Mouse (Mus musculus) v-Abl transformed pro-B cells (cell line): ENCODE data around the gene Gm45062.

Source experiments
- in situ Hi-C, 2 experiments: fragments of 400-800 bp; cut with MboI; formaldehyde crosslinking; loops; one replicate each; pipeline ENCODE4 v1.15.1; 2025; ENCODE audit not compliant: unreplicated experiment in 2 of 2

Gene Gm45062

GRCm38 (mm10) chr6:8467667-8468337 lies 208.6 kb downstream of the Gm45062 start:
- in situ Hi-C loops, result no loop called here

GRCm38 (mm10) chr6:8469918-8470317 lies 210.7 kb downstream of the Gm45062 start:
- in situ Hi-C loops, result no loop called here

- in situ Hi-C loops, result no loop called here
These were observed 212.9 kb downstream of the Gm45062 start for GRCm38 (mm10) chr6:8472125-8472524.

- in situ Hi-C loops, result no loop called here
These were observed 213.7 kb downstream of the Gm45062 start for GRCm38 (mm10) chr6:8472915-8473314.

- in situ Hi-C loops, result no loop called here
These were observed 214.2 kb downstream of the Gm45062 start for GRCm38 (mm10) chr6:8473498-8473897.

- in situ Hi-C loops, result no loop called here
These were observed 215.1 kb downstream of the Gm45062 start for GRCm38 (mm10) chr6:8474316-8474715.

GRCm38 (mm10) chr6:8474820-8475219 lies 215.6 kb downstream of the Gm45062 start:
- in situ Hi-C loops, result no loop called here

GRCm38 (mm10) chr6:8479176-8479575 lies 219.9 kb downstream of the Gm45062 start:
- in situ Hi-C loops, result no loop called here

GRCm38 (mm10) chr6:8484437-8485275 lies 225.4 kb downstream of the Gm45062 start:
- in situ Hi-C loops, result no loop called here

- in situ Hi-C loops, result no loop called here
These were observed 226.3 kb downstream of the Gm45062 start for GRCm38 (mm10) chr6:8485414-8486175.

- in situ Hi-C loops, result no loop called here
These were observed 227.3 kb downstream of the Gm45062 start for GRCm38 (mm10) chr6:8486391-8487043.

GRCm38 (mm10) chr6:8487044-8487853 lies 228.0 kb downstream of the Gm45062 start:
- in situ Hi-C loops, result no loop called here

- in situ Hi-C loops, result no loop called here
These were observed 229.0 kb downstream of the Gm45062 start for GRCm38 (mm10) chr6:8488249-8488648.

- in situ Hi-C loops, result no loop called here
These were observed 230.0 kb downstream of the Gm45062 start for GRCm38 (mm10) chr6:8489266-8489665.

GRCm38 (mm10) chr6:8489938-8490585 lies 230.8 kb downstream of the Gm45062 start:
- in situ Hi-C loops, result loop anchor here in 1 of 2 experiments (10.0 kb wide), 3 partner anchors 195 to 635 kb away; no protein-coding TSS in a partner anchor

GRCm38 (mm10) chr6:8492248-8492647 lies 233.0 kb downstream of the Gm45062 start:
- in situ Hi-C loops, result loop anchor here in 1 of 2 experiments (10.0 kb wide), 3 partner anchors 193 to 637 kb away; no protein-coding TSS in a partner anchor

- in situ Hi-C loops, result loop anchor here in 1 of 2 experiments (5.0 to 10.0 kb wide), 7 partner anchors 138 to 758 kb away; partner anchors contain the start of gene Mios
These were observed 236.0 kb downstream of the Gm45062 start for GRCm38 (mm10) chr6:8495109-8495826.

- in situ Hi-C loops, result loop anchor here in 1 of 2 experiments (5.0 to 10.0 kb wide), 7 partner anchors 139 to 759 kb away; partner anchors contain the start of gene Mios
These were observed 236.6 kb downstream of the Gm45062 start for GRCm38 (mm10) chr6:8495827-8496222.
